Comparison of ENCODE assay signal across 12 mouse cellular contexts in genomic region chr13:110412572-110413209, GRCm38 (mm10). TPM values are rescaled to one million over a fixed set of nuclear protein-coding genes. Genes with fewer than 3 reads are reported as not detected.
DNase-seq lines count a peak whose midpoint lies in the region; ATAC-seq and TF ChIP-seq lines count a peak whose summit lies in the region.
"Had no signal": no experiment of that assay in that cellular context is flagged by ENCODE, and none has a peak within 500 bp of the region (broad histone marks: within the 10 kb centered on the region; RNA-seq: fewer than 3 reads in every experiment).

No protein-coding gene starts in this region.

- TF ChIP-seq POLR2A in cerebellum, adult 2 months (IDR thresholded peaks at IDR 0.05; ENCODE audit: borderline replicate concordance, insufficient read depth, low read length), result no peak

- H3K4me2 ChIP-seq in hindbrain, embryonic 13.5 days, result no peak overlapping the region
- H3K4me2 ChIP-seq in hindbrain, embryonic 11.5 days (replicated peaks; ENCODE audit: low read depth, low read length), result no peak overlapping the region

- 62% methylated on average over 12 of the region's 12 CpGs for whole genome bisulfite sequencing in cerebellum, adult 2 months
- WGBS in hindbrain, embryonic 13.5 days, result 79% methylated on average over 12 of the region's 12 CpGs
- WGBS in hindbrain, embryonic 11.5 days, result 91% methylated on average over 12 of the region's 12 CpGs

- H3K27ac ChIP-seq in cerebellum, adult 2 months (ENCODE audit: insufficient read depth, low read length), result no peak overlapping the region
- no peak overlapping the region for H3K27ac ChIP-seq in hindbrain, embryonic 13.5 days
- no peak overlapping the region for H3K27ac ChIP-seq in hindbrain, embryonic 11.5 days (ENCODE audit: low read depth, low read length)
- H3K27ac ChIP-seq: liver, embryonic 14.5 days had no signal

- ATAC-seq in hindbrain, embryonic 13.5 days (ENCODE audit: low FRiP score), result 0 out of 2 replicates have a peak, but pooled peaks have one; percentile 46
- ATAC-seq in hindbrain, embryonic 11.5 days (ENCODE audit: low FRiP score), result no peak
- no peak for ATAC-seq in megakaryocyte-erythroid progenitor cell, adult 5-6 weeks (replicated peaks; ENCODE audit: low FRiP score, low TSS enrichment, poor library complexity, severe bottlenecking)

- peak; percentile 40 to 73 for DNase-seq in cerebellum, postnatal 14 days
- DNase-seq in cerebellum, adult 2 months, result no peak
- DNase-seq in hindbrain, embryonic 11.5 days (ENCODE audit: low spot score), result no peak
- DNase-seq in retina, postnatal 1 day, result peak; percentile 40
- DNase-seq in retina, embryonic 14.5 days (ENCODE audit: low spot score), result no peak
- DNase-seq in ovary, postnatal 10 days (ENCODE audit: low spot score), result no peak
- DNase-seq: thymus, postnatal 25 days had no signal

- no peak for TF ChIP-seq CTCF in cerebellum, adult 2 months (IDR thresholded peaks at IDR 0.05; ENCODE audit: borderline replicate concordance, insufficient read depth, low read depth, low read length)

- H3K9ac ChIP-seq in hindbrain, embryonic 13.5 days, result no peak overlapping the region
- H3K9ac ChIP-seq in hindbrain, embryonic 11.5 days (ENCODE audit: low read depth, low read length), result no peak overlapping the region
- H3K9ac ChIP-seq: liver, embryonic 14.5 days had no signal

- H3K36me3 ChIP-seq in hindbrain, embryonic 13.5 days, result no peaks in the 10 kb centered on the region
- no peaks in the 10 kb centered on the region for H3K36me3 ChIP-seq in hindbrain, embryonic 11.5 days (ENCODE audit: control insufficient read depth, insufficient read depth, low read length)

- no peaks in the 10 kb centered on the region for H3K27me3 ChIP-seq in cerebellum, adult 2 months (ENCODE audit: control insufficient read depth, insufficient read depth, low read length)
- no peaks in the 10 kb centered on the region for H3K27me3 ChIP-seq in hindbrain, embryonic 13.5 days
- no peaks in the 10 kb centered on the region for H3K27me3 ChIP-seq in hindbrain, embryonic 11.5 days (ENCODE audit: control insufficient read depth, insufficient read depth, low read length)

- no peaks in the 10 kb centered on the region for H3K4me1 ChIP-seq in cerebellum, adult 2 months (ENCODE audit: control insufficient read depth, insufficient read depth, low read length)
- no peaks in the 10 kb centered on the region for H3K4me1 ChIP-seq in hindbrain, embryonic 13.5 days (replicated peaks)
- no peaks in the 10 kb centered on the region for H3K4me1 ChIP-seq in hindbrain, embryonic 11.5 days (replicated peaks; ENCODE audit: control insufficient read depth, insufficient read depth, low read length)

- H3K4me3 ChIP-seq in cerebellum, adult 2 months (replicated peaks; ENCODE audit: insufficient read depth, low read depth, low read length), result no peak overlapping the region
- no peak overlapping the region for H3K4me3 ChIP-seq in hindbrain, embryonic 13.5 days
- no peak overlapping the region for H3K4me3 ChIP-seq in hindbrain, embryonic 11.5 days (ENCODE audit: low read depth, low read length)

- H3K9me3 ChIP-seq in hindbrain, embryonic 13.5 days, result no peaks in the 10 kb centered on the region
- no peaks in the 10 kb centered on the region for H3K9me3 ChIP-seq in hindbrain, embryonic 11.5 days (ENCODE audit: control insufficient read depth, low read length)

RNA-seq across cellular contexts. Expression of gene Plk2, which starts 17.8 kb away (rescaled TPM):
- polyA plus RNA-seq in cerebellum, adult 2 months (2012; rRNA removed), result 15.6 and 16.6 TPM in 2 replicates
- polyA plus RNA-seq in hindbrain, embryonic 13.5 days (2015; fragmentation: Nextera tagmentation; extraction: Ambion mirVana), result 121 and 139 TPM in 2 replicates
- polyA plus RNA-seq in hindbrain, embryonic 11.5 days (2014; fragmentation: Nextera tagmentation; extraction: Ambion mirVana), result 103 and 108 TPM in 2 replicates
- 0.52 and 0.62 TPM in 2 replicates for total RNA-seq in megakaryocyte-erythroid progenitor cell, adult 5-6 weeks (2014; fragmentation: Nextera tagmentation)
- 3.6 and 5.3 TPM in 2 replicates for total RNA-seq in megakaryocyte-erythroid progenitor cell, adult 5-6 weeks (2017)

RNA-seq across cellular contexts. Expression of gene Gapt, which starts 55.7 kb away (rescaled TPM):
- not detected in 2 replicates for polyA plus RNA-seq in cerebellum, adult 2 months (2012; rRNA removed)
- polyA plus RNA-seq in hindbrain, embryonic 13.5 days (2015; fragmentation: Nextera tagmentation; extraction: Ambion mirVana), result 0.13 TPM in 1 of 2 replicates, not detected in the other
- polyA plus RNA-seq in hindbrain, embryonic 11.5 days (2014; fragmentation: Nextera tagmentation; extraction: Ambion mirVana), result 0.21 and 0.25 TPM in 2 replicates
- 0.31 TPM in 1 of 2 replicates, not detected in the other for total RNA-seq in megakaryocyte-erythroid progenitor cell, adult 5-6 weeks (2014; fragmentation: Nextera tagmentation)
- 0.85 and 1.2 TPM in 2 replicates for total RNA-seq in megakaryocyte-erythroid progenitor cell, adult 5-6 weeks (2017)
- total RNA-seq: layer of hippocampus, adult 18-20 months; left cerebral cortex, postnatal 10 days had no signal

Comparison
In these comparisons a context has a peak if more than half of its experiments do, and no peak if none do; other contexts are left out.
1. DNase-seq: peak in cerebellum, postnatal 14 days (2 of 2) and retina, postnatal 1 day (single experiment); none in cerebellum, adult 2 months (0 of 2), hindbrain, embryonic 11.5 days (single experiment), retina, embryonic 14.5 days (single experiment) and ovary, postnatal 10 days (single experiment).